Mouse (Mus musculus) adrenal gland, postnatal 36 days (tissue): ENCODE measurements around the gene Zfp341. TPM values are rescaled to one million over a fixed set of nuclear protein-coding genes. Genes with fewer than 3 reads are reported as not detected.

Source experiments
- DNase-seq, 2 experiments: peaks; one replicate each; pipeline ENCODE4 v3.0.0; 2021; ENCODE audit warnings: mixed read lengths in 1 of 2
- total RNA-seq, 2 experiments: library from RNA; stranded (reverse); gene quantifications; 2 replicates each; pipeline ENCODE4 v1.2.3; 2021

Zfp341 gene
- total RNA-seq, 2 experiments from 2014 or later, result 2.6 to 3.0 TPM

DNA sequence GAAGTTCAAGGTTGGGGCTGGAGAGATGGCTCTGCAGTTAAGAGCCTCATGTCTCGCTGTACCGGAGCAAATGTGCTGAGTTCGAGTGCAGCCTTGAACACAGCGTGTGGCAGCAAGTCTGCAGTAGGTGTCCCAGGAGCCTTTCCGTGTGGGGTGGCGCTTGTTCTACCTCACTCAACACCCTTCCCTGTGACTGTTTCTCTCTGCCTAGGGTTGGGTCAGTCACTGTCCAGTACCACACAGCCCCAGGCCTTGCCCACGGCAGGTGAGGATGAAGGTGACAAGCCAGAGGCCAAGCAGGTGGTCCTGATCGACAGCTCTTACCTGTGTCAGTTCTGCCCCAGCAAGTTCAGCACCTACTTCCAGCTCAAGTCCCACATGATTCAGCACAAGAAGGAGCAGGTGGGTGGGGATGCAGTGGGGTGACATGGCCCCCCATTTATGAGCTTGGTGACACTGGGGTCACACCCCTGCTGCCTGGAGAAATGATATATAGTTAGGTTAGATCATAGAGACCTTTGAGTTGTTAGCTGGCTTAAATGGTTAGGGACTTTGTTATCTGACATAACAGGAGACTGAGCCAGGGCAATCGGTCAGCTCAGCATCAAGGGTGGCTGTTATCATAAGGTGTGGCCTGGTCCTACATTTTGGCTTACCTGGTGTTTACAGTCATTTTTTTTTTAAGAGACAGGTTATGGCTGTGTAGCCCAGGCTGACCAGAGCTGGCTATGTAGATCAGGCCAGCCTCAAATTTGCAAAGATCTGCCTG, 21.0 kb downstream of the Zfp341 start:
- DNase-seq, result no peak

- no peak for DNase-seq
These were observed 22.7 kb downstream of the Zfp341 start for GRCm38 (mm10) chr2:154635826-154636225.

- no peak for DNase-seq
These were observed 25.4 kb downstream of the Zfp341 start for GRCm38 (mm10) chr2:154638521-154638920.

DNA sequence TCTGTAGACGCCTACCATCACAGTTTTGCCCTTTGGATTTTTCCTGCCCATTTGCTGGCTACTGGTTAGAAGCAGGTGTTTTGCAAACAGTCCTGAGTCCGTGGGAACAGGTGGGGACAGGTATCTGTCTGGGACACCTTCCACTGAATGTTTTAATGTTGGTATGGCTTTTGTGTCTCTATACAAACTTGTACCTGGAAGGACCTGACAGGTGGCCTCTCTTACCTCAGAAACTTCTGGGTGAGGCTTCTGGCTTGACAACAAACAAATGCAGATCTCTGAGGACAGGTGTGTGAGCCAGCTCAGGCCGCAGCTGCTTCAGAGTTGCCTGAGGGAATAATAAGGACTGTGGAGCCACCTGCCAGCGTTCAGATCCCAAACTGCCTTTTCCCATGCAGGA, 26.0 kb downstream of the Zfp341 start:
- DNase-seq, result no peak

DNA sequence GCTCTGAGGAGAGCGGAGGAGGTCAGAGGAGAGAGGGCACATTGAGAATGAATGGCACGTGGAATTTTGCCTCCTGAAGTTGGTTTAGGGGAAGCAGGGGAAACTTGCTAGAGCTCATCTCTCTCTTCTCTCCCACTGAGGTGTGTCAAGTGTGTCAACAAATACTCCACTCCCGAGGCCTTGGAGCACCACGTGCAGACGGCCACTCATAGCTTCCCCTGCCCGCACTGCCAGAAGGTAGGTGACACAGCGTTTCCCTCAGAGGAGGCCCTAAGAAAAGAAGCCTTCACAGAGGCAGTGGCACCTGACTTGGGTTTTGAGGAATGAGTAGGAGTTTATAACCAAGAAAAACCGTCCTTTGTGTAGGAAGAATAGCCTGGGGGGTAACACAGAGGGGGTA, 28.1 kb downstream of the Zfp341 start:
- DNase-seq, result no peak

DNA sequence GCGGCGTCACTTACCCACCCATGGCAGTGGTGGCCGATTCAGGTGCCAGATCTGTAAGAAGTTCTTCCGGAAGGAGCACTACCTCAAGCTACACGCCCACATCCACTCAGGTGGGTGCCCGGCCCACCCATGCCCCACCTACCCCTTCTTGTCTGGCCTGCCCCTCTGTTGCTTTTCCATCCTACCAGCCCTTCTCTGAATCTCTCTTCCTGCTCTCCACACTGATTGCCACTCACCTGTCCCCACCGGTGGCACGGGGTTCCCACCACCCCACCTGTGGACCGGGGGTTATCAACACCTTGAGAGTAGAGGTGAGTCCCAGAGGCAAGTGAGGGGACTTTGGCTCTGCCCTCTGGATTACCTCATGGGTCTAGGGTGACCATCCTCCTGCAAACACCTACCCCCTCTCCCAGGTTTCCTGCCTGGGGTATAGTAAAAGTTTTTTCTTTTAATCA, 28.9 kb downstream of the Zfp341 start:
- no peak for DNase-seq

DNA sequence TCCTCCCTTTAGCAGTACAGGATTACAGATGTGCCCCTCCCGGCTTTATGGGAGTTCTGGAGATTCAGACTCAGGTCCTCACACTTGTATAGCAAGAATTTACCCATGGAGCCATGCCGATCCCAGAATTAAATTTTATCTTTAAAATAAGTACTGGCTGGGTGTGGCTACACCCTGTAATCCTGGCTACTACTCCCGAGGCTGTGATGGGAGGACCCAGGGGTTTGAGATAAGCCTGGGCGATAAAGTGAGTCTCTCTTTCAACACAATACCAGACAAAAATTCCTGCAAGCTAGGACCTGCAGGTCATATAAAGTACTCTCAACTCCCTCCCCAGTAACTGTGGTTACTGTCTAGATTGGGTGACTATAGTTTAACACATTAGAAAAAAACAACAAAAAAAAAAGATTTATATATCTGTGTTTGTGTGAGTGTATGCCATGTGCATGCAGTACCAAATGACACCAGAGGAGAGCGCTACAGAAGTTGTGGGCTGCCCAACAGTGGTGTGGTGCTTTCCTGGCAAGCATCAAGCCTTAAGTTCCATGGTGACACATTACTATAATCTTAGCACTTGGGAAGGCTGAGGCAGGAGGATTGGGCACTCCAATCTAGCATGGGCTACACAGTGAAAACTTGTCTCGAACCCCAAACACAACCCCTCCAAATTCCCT, 29.8 kb downstream of the Zfp341 start:
- DNase-seq, result no peak

DNA sequence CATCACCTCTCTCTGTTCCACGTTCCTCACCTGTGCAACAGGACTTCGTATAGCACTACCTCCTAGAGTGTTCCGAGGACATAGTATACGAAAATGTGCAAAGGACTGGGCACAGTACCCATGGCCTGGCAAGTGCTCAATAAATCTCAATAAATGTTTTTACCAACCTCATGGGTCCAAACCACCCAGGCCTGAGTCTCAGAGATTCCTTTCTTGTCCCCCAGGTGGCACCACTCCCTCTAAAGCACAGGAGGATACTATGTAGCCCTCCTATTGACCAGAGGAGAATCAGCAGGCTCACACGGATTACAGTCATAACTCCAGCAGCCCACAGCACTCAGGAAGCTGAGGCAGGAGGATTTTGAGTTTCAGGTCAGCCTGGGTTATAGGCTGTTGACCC, 33.5 kb downstream of the Zfp341 start:
- DNase-seq, result peak; percentile 27 to 46

DNA sequence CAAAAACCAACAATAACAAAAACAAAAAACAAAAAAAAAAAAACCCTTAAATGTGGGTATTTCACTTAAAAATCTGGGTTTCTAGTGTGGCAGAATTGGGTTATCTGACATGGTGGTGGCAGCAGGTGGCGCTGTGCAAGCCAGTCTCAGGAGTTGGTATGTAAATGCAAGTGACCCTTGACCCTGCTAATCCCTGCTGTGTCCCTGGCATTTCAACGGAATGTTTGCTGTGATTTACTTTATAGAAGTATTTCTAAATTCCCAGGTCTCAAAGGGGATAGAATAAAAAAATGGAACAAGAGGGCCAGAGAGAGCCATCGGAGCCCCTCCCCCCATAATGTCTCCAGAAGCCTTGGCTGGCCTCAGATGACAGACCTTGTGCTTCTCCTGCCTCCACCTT, 35.0 kb downstream of the Zfp341 start:
- peak; percentile 53 to 76 for DNase-seq

- no peak for DNase-seq
These were observed 37.3 kb downstream of the Zfp341 start for GRCm38 (mm10) chr2:154650404-154650803.

- no peak for DNase-seq
These were observed 38.3 kb downstream of the Zfp341 start, which contains the start of gene Chmp4b for GRCm38 (mm10) chr2:154651363-154651762. Gene Chmp4b (plus strand): TSS chr2:154651705.

DNA sequence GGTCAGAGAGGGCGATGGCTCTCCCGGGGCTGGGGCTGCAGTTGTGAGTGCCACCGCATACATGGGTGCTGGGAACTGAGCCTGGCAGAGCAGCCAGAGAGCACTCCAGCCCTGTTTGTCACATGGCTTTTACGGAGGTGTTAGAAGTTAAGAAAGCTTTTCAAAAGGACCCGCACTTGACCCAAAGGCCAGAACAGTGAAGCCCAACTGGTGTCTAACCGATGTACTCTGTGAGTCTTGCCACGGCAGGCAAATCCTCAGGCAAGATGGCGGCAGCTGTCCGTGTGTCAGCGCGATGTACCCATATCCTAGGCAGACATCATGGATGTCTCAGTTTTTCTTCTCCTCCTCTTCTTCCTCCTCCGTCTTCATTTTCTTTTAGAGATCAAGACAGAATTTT, 41.9 kb downstream of the Zfp341 start:
- no peak for DNase-seq

GRCm38 (mm10) chr2:154655878-154656414, 42.8 kb downstream of the Zfp341 start:
- no peak for DNase-seq

DNA sequence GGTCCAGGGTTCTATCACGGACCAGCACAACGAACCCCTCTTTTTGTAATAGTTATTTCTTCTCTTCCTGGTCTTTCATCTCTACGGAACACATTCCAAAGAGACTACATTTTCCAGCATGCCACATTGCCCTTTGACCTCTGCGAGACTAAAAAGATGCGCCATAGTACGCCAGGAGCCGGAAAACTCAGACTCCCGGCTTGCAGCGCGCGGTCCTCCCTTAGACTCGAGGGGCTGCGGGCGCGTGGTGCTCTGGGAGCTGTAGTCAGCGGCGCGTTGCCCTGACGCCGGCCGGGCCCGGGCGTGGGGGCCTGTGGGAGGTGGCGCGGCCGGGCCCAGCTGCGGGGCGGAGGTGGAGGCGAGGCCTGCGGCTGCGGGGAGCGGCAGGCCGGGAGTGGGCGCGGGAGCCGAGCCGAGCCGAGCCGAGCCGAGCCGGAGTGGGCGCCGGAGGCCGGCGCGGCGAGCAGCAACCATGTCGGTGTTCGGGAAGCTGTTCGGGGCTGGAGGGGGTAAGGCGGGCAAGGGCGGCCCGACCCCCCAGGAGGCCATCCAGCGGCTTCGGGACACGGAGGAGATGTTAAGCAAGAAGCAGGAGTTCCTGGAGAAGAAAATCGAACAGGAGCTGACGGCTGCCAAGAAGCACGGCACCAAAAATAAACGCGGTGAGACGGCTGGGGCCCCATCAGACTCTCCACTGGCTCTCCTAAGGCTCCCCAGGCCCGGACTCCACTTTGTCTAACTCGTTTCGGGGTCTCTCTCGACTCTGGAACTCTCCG, 43.8 kb downstream of the Zfp341 start:
- DNase-seq, result peak; percentile 98

GRCm38 (mm10) chr2:154657486-154658237, 44.6 kb downstream of the Zfp341 start:
- DNase-seq, result peak; percentile 48 to 53

- DNase-seq, result no peak
These were observed 46.0 kb downstream of the Zfp341 start for GRCm38 (mm10) chr2:154659070-154659469.

DNA sequence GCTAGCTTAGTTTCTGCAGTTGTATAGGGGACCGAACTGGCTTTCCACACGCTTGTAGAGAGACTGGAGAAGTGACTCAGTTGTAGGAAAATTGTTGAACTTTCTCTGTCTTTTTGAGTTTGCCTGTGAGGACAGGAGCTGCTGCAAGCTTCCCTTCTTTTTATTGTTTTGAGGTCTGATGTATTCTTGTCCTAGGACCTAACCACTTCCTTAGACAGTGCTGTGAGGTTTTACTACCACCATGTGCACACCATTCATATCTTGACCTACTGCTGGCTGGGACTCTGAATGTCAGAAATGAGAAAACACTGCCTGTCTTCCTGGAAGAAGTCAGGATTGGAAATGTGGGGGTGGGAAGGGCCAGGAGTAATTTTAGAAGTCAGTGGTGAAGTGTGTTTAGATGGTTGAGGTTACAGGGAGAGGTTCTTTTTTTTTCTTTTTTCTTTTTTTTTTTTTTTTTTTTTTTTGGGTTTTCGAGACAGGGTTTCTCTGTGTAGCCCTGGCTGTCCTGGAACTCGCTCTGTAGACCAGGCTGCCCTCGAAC, 46.5 kb downstream of the Zfp341 start:
- DNase-seq, result no peak

DNA sequence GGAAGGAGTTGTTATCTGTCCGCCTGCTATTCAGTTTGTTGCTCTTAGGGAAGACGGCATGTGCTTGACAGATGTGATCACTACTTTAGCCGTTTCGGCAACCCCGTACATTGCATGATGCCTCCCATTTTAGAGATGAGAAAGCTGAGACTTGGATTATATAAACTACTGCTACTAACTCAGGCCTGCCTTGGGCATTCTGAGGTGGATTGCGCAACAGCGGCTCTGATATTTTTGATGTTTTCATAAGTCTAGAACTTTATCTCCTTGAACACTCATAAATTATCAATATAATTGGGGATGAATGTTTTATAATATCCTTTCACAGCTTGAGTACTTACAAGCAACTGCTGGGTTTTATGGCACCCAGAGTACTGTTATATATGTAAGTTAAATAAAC, 55.6 kb downstream of the Zfp341 start:
- DNase-seq, result peak; percentile 28

DNA sequence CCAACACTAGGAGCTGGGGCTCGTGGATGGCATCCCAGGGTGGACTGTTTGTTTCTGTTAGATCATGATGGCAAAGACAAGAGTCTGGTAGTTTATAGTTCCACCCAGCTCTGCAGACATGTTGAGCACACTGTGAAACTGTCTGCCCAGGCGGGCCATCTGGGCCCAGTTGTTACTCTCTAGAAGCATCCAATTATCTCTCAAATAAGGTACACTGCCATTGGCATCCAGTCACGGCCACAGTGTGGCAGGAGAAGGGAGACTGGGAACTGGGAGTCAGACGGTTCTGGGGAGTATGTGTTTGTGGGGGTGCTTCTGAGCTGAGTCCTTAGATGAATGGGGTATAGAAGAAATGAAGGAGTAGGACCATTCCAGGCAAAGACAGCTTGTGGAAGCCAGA, 57.0 kb downstream of the Zfp341 start:
- no peak for DNase-seq

GRCm38 (mm10) chr2:154670741-154671140, 57.6 kb downstream of the Zfp341 start:
- no peak for DNase-seq

- no peak for DNase-seq
These were observed 60.9 kb downstream of the Zfp341 start for GRCm38 (mm10) chr2:154674008-154674407.
